22 mouse cellular contexts compared by ENCODE assay signal in genomic region chr7:24384070-24384469, GRCm38 (mm10). TPM values are rescaled to one million over a fixed set of nuclear protein-coding genes. Genes with fewer than 3 reads are reported as not detected.
DNase-seq lines count a peak whose midpoint lies in the region; ATAC-seq and TF ChIP-seq lines count a peak whose summit lies in the region.
"Had no signal": no experiment of that assay in that cellular context is flagged by ENCODE, and none has a peak within 500 bp of the region (broad histone marks: within the 10 kb centered on the region; RNA-seq: fewer than 3 reads in every experiment).

No protein-coding gene starts in this region.

- DNase-seq in heart, postnatal 36 days: no peak
- peak; percentile 85 for DNase-seq in c-Kit-positive CD71-positive TER-119-negative erythroid progenitor cells, embryonic 14.5 days (ENCODE audit: low read depth)
- DNase-seq in stomach, postnatal 0 days (ENCODE audit: low spot score): no peak
- no peak for DNase-seq in left cerebral cortex, adult 11 months (ENCODE audit: low spot score)
- DNase-seq: adrenal gland, postnatal 10 days; cerebellum, adult 9-10 months; embryo, embryonic 11 days; heart, postnatal 14 days; lung, postnatal 10 days; thymus, postnatal 25 days had no signal

- H3K27ac ChIP-seq in heart, embryonic 13.5 days (replicated peaks): peak overlapping the region; percentile 24; the same call in 1 of the 2 replicates
- 0 out of 2 replicates have a peak overlapping the region, but pooled peaks have one; percentile 23 for H3K27ac ChIP-seq in limb, embryonic 12.5 days
- H3K27ac ChIP-seq in macrophage: peak overlapping the region; percentile 7; the same call in 1 of the 2 replicates
- no peak overlapping the region for H3K27ac ChIP-seq in stomach, postnatal 0 days (replicated peaks)
- no peak overlapping the region for H3K27ac ChIP-seq in neural tube, embryonic 15.5 days (replicated peaks)
- H3K27ac ChIP-seq: left cerebral cortex, adult 2 months; limb, embryonic 13.5 days had no signal

- TF ChIP-seq CTCF in stomach, postnatal 0 days (IDR thresholded peaks at IDR 0.05; ENCODE audit: low read depth): no peak

- no peak; the same call in 1 of the 2 replicates for ATAC-seq in heart, embryonic 13.5 days (ENCODE audit: extremely low read depth, insufficient number of reproducible peaks, low FRiP score, low TSS enrichment)
- no peak for ATAC-seq in limb, embryonic 12.5 days (ENCODE audit: insufficient number of reproducible peaks, insufficient read depth, low FRiP score, low TSS enrichment, low read depth)
- no peak for ATAC-seq in stomach, postnatal 0 days (ENCODE audit: low FRiP score, low TSS enrichment)
- no peak for ATAC-seq in neural tube, embryonic 15.5 days (ENCODE audit: low FRiP score)
- ATAC-seq: inflammation-experienced regulatory T-cells, adult 6 months had no signal

- no peak overlapping the region for H3K4me3 ChIP-seq in heart, embryonic 13.5 days
- no peak overlapping the region for H3K4me3 ChIP-seq in limb, embryonic 12.5 days (replicated peaks)
- H3K4me3 ChIP-seq in macrophage (ENCODE audit: inconsistent target): no peak overlapping the region
- no peak overlapping the region for H3K4me3 ChIP-seq in stomach, postnatal 0 days (ENCODE audit: low read depth, low read length)
- H3K4me3 ChIP-seq in neural tube, embryonic 15.5 days (replicated peaks): no peak overlapping the region
- H3K4me3 ChIP-seq: left cerebral cortex, adult 2 months; limb, embryonic 13.5 days had no signal

- H3K4me2 ChIP-seq in heart, embryonic 13.5 days: peak overlapping the region; percentile 16; the same call in 1 of the 2 replicates
- no peak overlapping the region for H3K4me2 ChIP-seq in limb, embryonic 12.5 days
- no peak overlapping the region for H3K4me2 ChIP-seq in stomach, postnatal 0 days (replicated peaks; ENCODE audit: low read depth)
- no peak overlapping the region for H3K4me2 ChIP-seq in neural tube, embryonic 15.5 days

- H3K9me3 ChIP-seq in heart, embryonic 13.5 days: no peaks in the 10 kb centered on the region
- no peaks in the 10 kb centered on the region for H3K9me3 ChIP-seq in limb, embryonic 12.5 days
- no peaks in the 10 kb centered on the region for H3K9me3 ChIP-seq in stomach, postnatal 0 days (ENCODE audit: control insufficient read depth, low read length)
- no peaks in the 10 kb centered on the region for H3K9me3 ChIP-seq in neural tube, embryonic 15.5 days (replicated peaks)
- H3K9me3 ChIP-seq: limb, embryonic 13.5 days had no signal

- intact Hi-C loops in heart, postnatal 36 days (cut with DNase I): no loop called here

- peaks cover 8% of the 10 kb centered on the region; the same call in 1 of the 2 replicates for H3K4me1 ChIP-seq in heart, embryonic 13.5 days
- peaks cover 15% of the 10 kb centered on the region for H3K4me1 ChIP-seq in limb, embryonic 12.5 days (replicated peaks)
- H3K4me1 ChIP-seq in stomach, postnatal 0 days (replicated peaks; ENCODE audit: control insufficient read depth, insufficient read depth): no peaks in the 10 kb centered on the region
- peaks cover 4% of the 10 kb centered on the region for H3K4me1 ChIP-seq in neural tube, embryonic 15.5 days

- peaks cover 23% of the 10 kb centered on the region; the same call in 1 of the 2 replicates for H3K27me3 ChIP-seq in heart, embryonic 13.5 days (replicated peaks)
- H3K27me3 ChIP-seq in limb, embryonic 12.5 days: no peaks in the 10 kb centered on the region
- H3K27me3 ChIP-seq in stomach, postnatal 0 days (ENCODE audit: control insufficient read depth, insufficient read depth, low read length): no peaks in the 10 kb centered on the region
- H3K27me3 ChIP-seq in neural tube, embryonic 15.5 days (replicated peaks): no peaks in the 10 kb centered on the region

- WGBS in heart, embryonic 13.5 days: 50% methylated on average over 6 of the region's 6 CpGs
- WGBS in limb, embryonic 12.5 days: 58% methylated on average over 6 of the region's 6 CpGs
- 85% methylated on average over 6 of the region's 6 CpGs for WGBS in macrophage (ENCODE audit: missing documents)
- WGBS in stomach, postnatal 0 days: 54% methylated on average over 6 of the region's 6 CpGs
- 70% methylated on average over 6 of the region's 6 CpGs for WGBS in neural tube, embryonic 15.5 days

- TF ChIP-seq EP300 in stomach, postnatal 0 days (optimal IDR thresholded peaks at IDR 0.05): no peak

- no peak overlapping the region for H3K9ac ChIP-seq in heart, embryonic 13.5 days
- no peak overlapping the region for H3K9ac ChIP-seq in limb, embryonic 12.5 days (replicated peaks)
- no peak overlapping the region for H3K9ac ChIP-seq in stomach, postnatal 0 days (ENCODE audit: low read length)
- no peak overlapping the region for H3K9ac ChIP-seq in neural tube, embryonic 15.5 days (replicated peaks)
- H3K9ac ChIP-seq: limb, embryonic 13.5 days had no signal

- peaks cover 80% of the 10 kb centered on the region for H3K79me2 ChIP-seq in macrophage (ENCODE audit: inconsistent target)

- H3K36me3 ChIP-seq in heart, embryonic 13.5 days: no peaks in the 10 kb centered on the region
- H3K36me3 ChIP-seq in limb, embryonic 12.5 days: no peaks in the 10 kb centered on the region
- H3K36me3 ChIP-seq in macrophage (ENCODE audit: inconsistent target): peaks cover 5% of the 10 kb centered on the region; the same call in 1 of the 2 replicates
- no peaks in the 10 kb centered on the region for H3K36me3 ChIP-seq in stomach, postnatal 0 days (ENCODE audit: control insufficient read depth, insufficient read depth, low read length)
- no peaks in the 10 kb centered on the region for H3K36me3 ChIP-seq in neural tube, embryonic 15.5 days
- H3K36me3 ChIP-seq: limb, embryonic 13.5 days had no signal

RNA-seq across cellular contexts. Expression of gene Kcnn4, which starts 14.0 kb away (rescaled TPM):
- 2.9 and 5.3 TPM in 2 replicates for polyA plus RNA-seq in heart, embryonic 13.5 days (2015; fragmentation: Nextera tagmentation; extraction: Ambion mirVana)
- under 1 TPM; 0.42 to 0.62 TPM for total RNA-seq in heart, postnatal 36 days (2021)
- polyA plus RNA-seq in limb, embryonic 12.5 days (2016; fragmentation: Nextera tagmentation; extraction: Ambion mirVana): 2.1 and 2.8 TPM in 2 replicates
- total RNA-seq in macrophage (2018; cell fraction: chromatin; rRNA removed): 100 to 1,000 TPM in 4 of 26 experiments, 10 to 100 TPM in 21, 1 to 10 TPM in 1; 5.6 to 198 (median 45.1) TPM
- total RNA-seq in macrophage (2018; cell fraction: cytosol; rRNA removed): 10 to 100 TPM; 16.1 to 69.7 (median 46.9) TPM
- 100 to 1,000 TPM in 8 of 26 experiments, 10 to 100 TPM in 18; 15.3 to 160 (median 78.6) TPM for total RNA-seq in macrophage (2018; cell fraction: nucleus; rRNA removed)
- 11.1 to 85.5 TPM (median 12.1 TPM) in 3 replicates for polyA plus RNA-seq in macrophage (2018)
- polyA plus RNA-seq in stomach, postnatal 0 days (2015; fragmentation: Nextera tagmentation; extraction: Ambion mirVana): 15.5 and 17.0 TPM in 2 replicates
- polyA plus RNA-seq in neural tube, embryonic 15.5 days (2015; fragmentation: Nextera tagmentation; extraction: Ambion mirVana): 3.0 and 11.2 TPM in 2 replicates

RNA-seq across cellular contexts. Expression of gene Smg9, which starts 15.3 kb away (rescaled TPM):
- 18.1 and 19.3 TPM in 2 replicates for polyA plus RNA-seq in heart, embryonic 13.5 days (2015; fragmentation: Nextera tagmentation; extraction: Ambion mirVana)
- total RNA-seq in heart, postnatal 36 days (2021): 1 to 10 TPM; 7.1 to 9.6 TPM
- polyA plus RNA-seq in limb, embryonic 12.5 days (2016; fragmentation: Nextera tagmentation; extraction: Ambion mirVana): 22.7 and 25.4 TPM in 2 replicates
- 100 to 1,000 TPM; 127 to 223 (median 160) TPM for total RNA-seq in macrophage (2018; cell fraction: chromatin; rRNA removed)
- 10 to 100 TPM; 15.4 to 41.1 (median 24.8) TPM for total RNA-seq in macrophage (2018; cell fraction: cytosol; rRNA removed)
- total RNA-seq in macrophage (2018; cell fraction: nucleus; rRNA removed): 100 to 1,000 TPM in 11 of 26 experiments, 10 to 100 TPM in 15; 59.9 to 137 (median 93.6) TPM
- polyA plus RNA-seq in macrophage (2018): 19.7 to 29.3 TPM (median 20.3 TPM) in 3 replicates
- polyA plus RNA-seq in stomach, postnatal 0 days (2015; fragmentation: Nextera tagmentation; extraction: Ambion mirVana): 14.1 and 14.4 TPM in 2 replicates
- 34.4 and 38.3 TPM in 2 replicates for polyA plus RNA-seq in neural tube, embryonic 15.5 days (2015; fragmentation: Nextera tagmentation; extraction: Ambion mirVana)

RNA-seq across cellular contexts. Expression of gene Lypd5, which starts 35.1 kb away (rescaled TPM):
- polyA plus RNA-seq in heart, embryonic 13.5 days (2015; fragmentation: Nextera tagmentation; extraction: Ambion mirVana): not detected in 2 replicates
- not detected for total RNA-seq in heart, postnatal 36 days (2021)
- not detected in 2 replicates for polyA plus RNA-seq in limb, embryonic 12.5 days (2016; fragmentation: Nextera tagmentation; extraction: Ambion mirVana)
- total RNA-seq in macrophage (2018; cell fraction: chromatin; rRNA removed): not detected
- not detected for total RNA-seq in macrophage (2018; cell fraction: cytosol; rRNA removed)
- not detected for total RNA-seq in macrophage (2018; cell fraction: nucleus; rRNA removed)
- polyA plus RNA-seq in macrophage (2018): not detected in 3 replicates
- polyA plus RNA-seq in stomach, postnatal 0 days (2015; fragmentation: Nextera tagmentation; extraction: Ambion mirVana): 196 and 201 TPM in 2 replicates
- polyA plus RNA-seq in neural tube, embryonic 15.5 days (2015; fragmentation: Nextera tagmentation; extraction: Ambion mirVana): 0.06 TPM in 1 of 2 replicates, not detected in the other
- total RNA-seq: adrenal gland, postnatal 10 days; granulocyte monocyte progenitor cell, adult 5-6 weeks; heart, postnatal 14 days; left cerebral cortex, adult 2 months had no signal
- polyA plus RNA-seq: inflammation-experienced regulatory T-cells, adult 6 months; kidney, embryonic 14.5 days; limb, embryonic 13.5 days; midbrain, embryonic 16.5 days; neural tube, embryonic 11.5 days; stomach, embryonic 14.5 days had no signal

RNA-seq across cellular contexts. Expression of gene Tescl, which starts 50.3 kb away (rescaled TPM):
- not detected in 2 replicates for polyA plus RNA-seq in heart, embryonic 13.5 days (2015; fragmentation: Nextera tagmentation; extraction: Ambion mirVana)
- not detected for total RNA-seq in heart, postnatal 36 days (2021)
- polyA plus RNA-seq in limb, embryonic 12.5 days (2016; fragmentation: Nextera tagmentation; extraction: Ambion mirVana): 0.25 TPM in 1 of 2 replicates, not detected in the other
- total RNA-seq in macrophage (2018; cell fraction: chromatin; rRNA removed): not detected
- total RNA-seq in macrophage (2018; cell fraction: cytosol; rRNA removed): under 1 TPM in 1 of 26 experiments, not detected in 25; 0.17 TPM
- not detected for total RNA-seq in macrophage (2018; cell fraction: nucleus; rRNA removed)
- polyA plus RNA-seq in macrophage (2018): not detected in 3 replicates
- 0.15 and 0.42 TPM in 2 replicates for polyA plus RNA-seq in stomach, postnatal 0 days (2015; fragmentation: Nextera tagmentation; extraction: Ambion mirVana)
- polyA plus RNA-seq in neural tube, embryonic 15.5 days (2015; fragmentation: Nextera tagmentation; extraction: Ambion mirVana): 0.24 and 0.29 TPM in 2 replicates
- total RNA-seq: granulocyte monocyte progenitor cell, adult 5-6 weeks; heart, postnatal 14 days; left cerebral cortex, adult 2 months had no signal
- polyA plus RNA-seq: inflammation-experienced regulatory T-cells, adult 6 months; limb, embryonic 13.5 days; neural tube, embryonic 11.5 days had no signal

Comparison
In these comparisons a context has a peak if more than half of its experiments do, and no peak if none do; other contexts are left out.
1. H3K27ac ChIP-seq: peak in heart, embryonic 13.5 days (single experiment), limb, embryonic 12.5 days (single experiment) and macrophage (single experiment); none in stomach, postnatal 0 days (single experiment) and neural tube, embryonic 15.5 days (single experiment).
2. RNA of gene Lypd5, which starts 35.1 kb away (polyA plus RNA-seq): 196 to 201 TPM in stomach, postnatal 0 days; 0.06 TPM in neural tube, embryonic 15.5 days, not detected in heart, embryonic 13.5 days, not detected in limb, embryonic 12.5 days and not detected in macrophage; every median in the first group is over 100 times any median in the second.